Mouse (Mus musculus): ENCODE data around the gene Olfr402. TPM values are rescaled to one million over a fixed set of nuclear protein-coding genes. Genes with fewer than 3 reads are reported as not detected.
"Not testable (repeated sequence)": the region's sequence is repeated elsewhere in the genome, so short reads cannot be mapped to it uniquely, and the experiment has no call there.

Olfr402 gene
- total RNA-seq (2021), result not detected
- long read RNA-seq, experiment 1, result 0 reads
- long read RNA-seq, experiment 2, result 0 reads

- intact Hi-C loops (cut with DNase I; ENCODE audit: low total_unique reads), result no loop called here
- DNase-seq, result no peak
Measured at GRCm38 (mm10) chr11:74153229-74153628, at the start of gene Olfr402. TSS of gene Olfr402 (plus strand) at chr11:74153529.

GRCm38 (mm10) chr11:74105066-74105465 is 48.3 kb upstream of the Olfr402 start:
- DNase-seq, result no peak
- intact Hi-C loops (cut with DNase I; ENCODE audit: low total_unique reads), result no loop called here

GRCm38 (mm10) chr11:74113412-74113811 is 39.9 kb upstream of the Olfr402 start, which contains the start of gene Olfr401:
TSS of gene Olfr401 (plus strand) at chr11:74113712.
- no peak for DNase-seq
- intact Hi-C loops (cut with DNase I; ENCODE audit: low total_unique reads), result no loop called here

DNA sequence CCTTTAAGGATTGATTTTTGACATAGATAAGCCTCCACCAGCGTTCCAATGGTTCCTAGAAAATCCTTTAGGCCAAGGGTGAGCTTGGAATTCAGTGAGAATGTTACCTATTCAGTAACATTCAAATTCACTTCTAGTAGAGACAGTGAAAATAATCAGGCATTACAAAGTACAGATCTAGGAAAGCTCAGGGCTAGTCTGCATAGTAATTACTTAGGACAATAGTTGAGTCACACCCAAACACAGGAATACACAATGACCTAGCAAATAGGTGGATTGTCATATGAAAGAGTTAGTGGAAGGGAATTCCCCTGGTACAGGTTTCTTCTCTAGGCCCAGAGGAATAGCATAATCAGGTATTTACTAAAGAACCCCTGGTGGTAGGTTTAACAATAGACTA is 13.3 kb upstream of the Olfr402 start:
- intact Hi-C loops (cut with DNase I; ENCODE audit: low total_unique reads); DNase-seq: not testable (repeated sequence)

DNA sequence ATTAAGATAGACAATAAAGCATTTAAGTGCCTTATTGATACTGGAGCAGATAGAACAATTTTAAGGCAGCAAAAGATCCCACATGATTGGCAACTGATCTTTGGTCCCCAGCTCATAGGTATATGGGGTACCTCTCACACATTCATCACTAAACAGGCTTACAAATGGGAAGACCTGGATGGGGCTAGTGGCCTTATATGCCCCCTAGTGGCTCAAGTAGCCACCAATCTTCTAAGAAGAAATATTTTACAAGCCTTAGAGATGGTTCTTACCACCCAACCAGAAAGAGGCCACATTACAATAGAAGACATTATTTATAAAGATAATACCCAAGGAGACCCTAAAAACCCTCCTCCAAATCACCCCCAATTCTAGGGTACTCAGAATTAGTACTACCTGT is 7.5 kb upstream of the Olfr402 start:
- no peak for DNase-seq
- intact Hi-C loops (cut with DNase I; ENCODE audit: low total_unique reads), result no loop called here

DNA sequence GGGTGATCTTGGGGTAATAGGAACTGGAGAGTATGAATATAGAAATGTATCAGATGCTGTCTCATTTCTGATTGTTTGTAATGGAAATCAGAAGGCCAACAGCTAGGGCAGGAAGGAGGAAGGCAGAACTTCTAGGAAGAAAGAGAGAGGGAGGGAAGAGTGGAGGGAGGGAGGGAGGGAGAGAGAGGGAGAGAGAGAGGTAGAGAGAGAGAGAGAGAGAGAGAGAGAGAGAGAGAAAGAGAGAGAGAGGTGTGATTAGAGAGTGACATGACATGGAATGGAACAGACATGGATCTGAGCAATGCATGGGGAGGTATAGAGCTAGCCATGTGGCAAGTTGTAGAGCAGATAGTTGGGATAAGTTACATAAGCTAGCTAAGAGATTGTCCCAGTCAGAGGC is 15.4 kb downstream of the Olfr402 start:
- DNase-seq, result no peak
- intact Hi-C loops (cut with DNase I; ENCODE audit: low total_unique reads), result no loop called here

DNA sequence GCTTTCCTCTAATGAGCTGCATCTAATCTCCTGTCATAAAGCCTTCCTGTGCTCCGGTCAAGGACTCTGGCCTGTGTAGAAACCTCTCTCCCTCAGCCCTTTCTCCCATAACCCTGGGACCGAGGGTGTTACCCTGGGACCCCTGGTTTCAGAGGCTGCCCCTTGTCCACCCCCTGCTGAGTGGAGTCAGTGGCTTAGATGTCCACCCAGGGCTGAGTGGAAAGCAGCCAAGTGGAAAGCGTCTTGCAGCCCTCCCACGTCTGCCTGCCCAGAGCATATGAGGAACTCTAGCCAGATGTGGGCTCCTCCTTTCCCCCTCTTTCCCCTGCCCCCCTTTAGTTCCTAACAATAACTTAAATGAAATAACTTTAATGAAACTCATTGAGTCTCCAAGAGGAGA is 29.8 kb downstream of the Olfr402 start:
- intact Hi-C loops (cut with DNase I; ENCODE audit: low total_unique reads), result no loop called here
- DNase-seq, result no peak

DNA sequence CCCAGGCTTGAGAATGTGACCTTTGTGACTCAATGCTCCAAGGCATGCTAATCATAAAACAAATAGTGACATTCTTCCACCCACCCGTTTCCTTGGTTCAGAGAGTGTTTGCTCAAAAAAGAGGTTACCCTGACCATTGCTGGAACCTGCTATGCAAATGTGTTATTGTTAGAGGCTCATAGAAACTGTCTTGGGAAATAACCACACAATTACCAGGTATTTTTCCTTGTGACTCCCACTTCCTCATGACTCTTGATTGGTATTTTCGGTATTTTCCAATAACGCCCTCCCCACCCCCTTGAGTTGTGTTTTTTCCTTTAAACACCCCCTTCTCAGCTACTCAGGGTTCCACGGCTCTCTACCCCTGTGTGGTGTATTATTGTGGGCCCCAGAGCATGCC is 30.4 kb downstream of the Olfr402 start:
- no peak for DNase-seq
- intact Hi-C loops (cut with DNase I; ENCODE audit: low total_unique reads), result no loop called here

- intact Hi-C loops (cut with DNase I; ENCODE audit: low total_unique reads), result no loop called here
- DNase-seq, result no peak
Measured at GRCm38 (mm10) chr11:74185949-74186348, 32.6 kb downstream of the Olfr402 start, which contains the start of gene Olfr403. TSS of gene Olfr403 (plus strand) at chr11:74186249.

Other genes with a start within 250 kb of the Olfr402 start
- not detected for gene Olfr395, start 244.2 kb upstream of the Olfr402 start, total RNA-seq (2021)
- gene Olfr23, start 216.9 kb upstream of the Olfr402 start, total RNA-seq (2021), result not detected
- gene Olfr397, start 192.7 kb upstream of the Olfr402 start, total RNA-seq (2021), result not detected
- not detected for gene Olfr398, start 163.1 kb upstream of the Olfr402 start, total RNA-seq (2021)
- gene Olfr139, start 97.0 kb upstream of the Olfr402 start, total RNA-seq (2021), result not detected
- gene Olfr399, start 96.9 kb upstream of the Olfr402 start, total RNA-seq (2021), result not detected
- gene Zfp616, start 83.6 kb upstream of the Olfr402 start, total RNA-seq (2021), result not detected
- not detected for gene Olfr401, start 39.8 kb upstream of the Olfr402 start, total RNA-seq (2021)
- gene Olfr403, start 32.7 kb downstream of the Olfr402 start, total RNA-seq (2021), result not detected
- gene Olfr43, start 57.9 kb downstream of the Olfr402 start, total RNA-seq (2021), result not detected
- not detected for gene Olfr406, start 106.3 kb downstream of the Olfr402 start, total RNA-seq (2021)
- gene Olfr59, start 130.2 kb downstream of the Olfr402 start, total RNA-seq (2021), result not detected
- gene Olfr410, start 184.5 kb downstream of the Olfr402 start, total RNA-seq (2021), result not detected
- not detected for gene Olfr411, start 199.1 kb downstream of the Olfr402 start, total RNA-seq (2021)
- gene Olfr412, start 208.5 kb downstream of the Olfr402 start, total RNA-seq (2021), result not detected

Measured in gastrocnemius, postnatal 14 days (tissue).